Mouse (Mus musculus) retina, postnatal 1 day (tissue): ENCODE data around the gene Nxph4.

Experiments used
- DNase-seq: peaks from one replicate; pipeline ENCODE4 v3.0.0-alpha.2; 2012

Gene Nxph4

GRCm38 (mm10) chr10:127542084-127542483 lies 7.7 kb upstream of the Nxph4 start:
- DNase-seq = peak; percentile 87

GRCm38 (mm10) chr10:127541510-127541909 lies 7.2 kb upstream of the Nxph4 start:
- DNase-seq = no peak

GRCm38 (mm10) chr10:127537854-127538583 lies 3.7 kb upstream of the Nxph4 start:
- peak; percentile 87 for DNase-seq

GRCm38 (mm10) chr10:127536586-127537314 lies 2.4 kb upstream of the Nxph4 start:
- DNase-seq = peak; percentile 85

GRCm38 (mm10) chr10:127534929-127535384 lies 598 bp upstream of the Nxph4 start:
- DNase-seq = no peak

GRCm38 (mm10) chr10:127531548-127531947 lies 2.8 kb downstream of the Nxph4 start:
- peak; percentile 67 for DNase-seq

- DNase-seq = no peak
Observed at GRCm38 (mm10) chr10:127530945-127531344, 3.4 kb downstream of the Nxph4 start.

GRCm38 (mm10) chr10:127527481-127527880 lies 6.9 kb downstream of the Nxph4 start:
- DNase-seq = peak; percentile 48

GRCm38 (mm10) chr10:127526681-127527080 lies 7.7 kb downstream of the Nxph4 start:
- DNase-seq = peak; percentile 81

GRCm38 (mm10) chr10:127526048-127526447 lies 8.3 kb downstream of the Nxph4 start:
- DNase-seq = no peak

GRCm38 (mm10) chr10:127524646-127525255 lies 9.6 kb downstream of the Nxph4 start:
- DNase-seq = peak; percentile 70

- DNase-seq = peak; percentile 95
Observed at GRCm38 (mm10) chr10:127522088-127522581, 12.2 kb downstream of the Nxph4 start, which contains the start of gene Shmt2. Gene Shmt2 (minus strand): TSS chr10:127522444.

- DNase-seq = no peak
Observed at GRCm38 (mm10) chr10:127521611-127522080, 12.7 kb downstream of the Nxph4 start.

- DNase-seq = no peak
Observed at GRCm38 (mm10) chr10:127520714-127521357, 13.5 kb downstream of the Nxph4 start.

- no peak for DNase-seq
Observed at GRCm38 (mm10) chr10:127519903-127520713, 14.3 kb downstream of the Nxph4 start.

GRCm38 (mm10) chr10:127519041-127519701 lies 15.2 kb downstream of the Nxph4 start:
- no peak for DNase-seq

- no peak for DNase-seq
Observed at GRCm38 (mm10) chr10:127517941-127518340, 16.4 kb downstream of the Nxph4 start.

- peak; percentile 96 for DNase-seq
Observed at GRCm38 (mm10) chr10:127516576-127517260, 17.6 kb downstream of the Nxph4 start.

GRCm38 (mm10) chr10:127515983-127516459 lies 18.3 kb downstream of the Nxph4 start:
- DNase-seq = no peak

- peak; percentile 81 for DNase-seq
Observed at GRCm38 (mm10) chr10:127515271-127515982, 18.9 kb downstream of the Nxph4 start.
